Mouse (Mus musculus): ENCODE data around the gene Abcb6.

DNA sequence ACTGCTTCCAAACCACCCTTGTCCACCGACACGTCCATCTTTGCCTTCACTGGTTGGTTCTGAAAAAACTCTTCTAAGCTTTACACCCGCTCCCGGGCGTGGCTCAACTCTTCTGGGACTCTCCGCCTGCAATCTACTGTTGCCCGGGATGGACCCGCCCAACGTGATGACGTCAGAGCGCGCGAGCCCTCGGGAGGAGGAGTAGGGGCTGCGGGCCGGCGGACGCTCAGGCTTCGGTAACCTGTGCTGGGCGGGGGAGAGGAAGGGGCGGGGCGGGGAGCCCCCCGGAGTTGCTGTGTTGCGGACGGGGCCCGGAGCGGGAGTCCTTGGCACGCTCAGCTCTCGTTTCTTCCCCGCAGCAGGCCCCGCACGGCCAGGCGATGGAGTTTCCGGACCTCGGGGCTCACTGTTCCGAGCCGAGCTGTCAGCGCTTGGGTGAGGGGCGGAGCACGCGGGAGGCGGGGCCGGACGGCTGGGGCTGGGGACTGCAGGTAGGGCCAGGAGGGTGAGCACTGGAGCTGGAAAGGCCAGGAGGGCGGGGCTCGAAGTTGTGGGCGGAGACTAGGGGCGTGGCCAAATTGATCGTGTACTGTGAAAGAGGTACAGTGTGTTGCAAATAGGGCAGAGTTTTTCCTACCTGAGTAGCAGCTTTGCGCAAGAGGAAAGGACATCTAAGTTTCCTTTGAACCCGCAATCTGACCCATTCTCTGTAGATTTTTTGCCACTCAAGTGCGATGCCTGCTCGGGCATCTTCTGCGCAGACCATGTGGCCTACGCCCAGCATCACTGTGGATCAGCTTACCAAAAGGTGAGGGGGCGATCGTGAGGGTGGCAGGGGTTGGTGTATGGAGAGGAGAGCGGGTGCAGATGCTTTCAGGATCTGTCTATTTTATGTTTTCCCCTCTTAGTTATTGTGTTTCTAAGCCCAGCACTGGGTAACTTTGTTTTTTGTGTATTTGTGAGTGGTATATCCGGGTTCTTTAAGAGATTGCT is 11.4 kb downstream of the Abcb6 start, which contains the start of gene Zfand2b:
- TF ChIP-seq CTCF (IDR thresholded peaks at IDR 0.05; ENCODE audit: borderline replicate concordance, insufficient read depth, low read depth, low read length), result no peak
- peak; percentile 80; the same call in 1 of the 2 replicates for TF ChIP-seq POLR2A (IDR thresholded peaks at IDR 0.05; ENCODE audit: borderline replicate concordance, insufficient read depth, low read length)

All from cerebellum, adult 2 months (tissue).